In the genomic region with DNA sequence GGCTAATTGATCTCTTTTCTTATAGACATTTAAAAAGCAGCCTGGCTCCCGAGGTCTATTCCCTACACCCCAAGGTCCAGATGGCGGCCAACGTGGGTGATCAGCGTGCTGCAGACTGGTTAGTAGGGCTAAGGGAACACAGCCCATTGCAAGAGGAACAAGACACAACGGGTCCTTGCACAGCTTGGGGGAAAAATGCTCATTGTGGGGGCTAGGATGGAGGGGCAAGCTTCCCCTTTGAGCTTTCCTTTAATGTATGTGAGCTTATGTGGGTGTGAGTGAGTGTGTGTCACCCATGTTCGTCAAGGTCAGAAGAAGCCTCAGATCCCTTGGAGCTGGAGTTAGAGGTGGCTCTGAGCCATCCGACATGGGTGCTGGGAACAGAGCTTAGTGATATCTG, we compare ENCODE assay signal across 11 mouse cellular contexts. TPM values are rescaled to one million over a fixed set of nuclear protein-coding genes. Genes with fewer than 3 reads are reported as not detected.
A peak's percentile ranks its signal among the peaks of the same experiment; 100 is the strongest.
DNase-seq lines count a peak whose midpoint lies in the region; ATAC-seq and TF ChIP-seq lines count a peak whose summit lies in the region.
"Had no signal": no experiment of that assay in that cellular context is flagged by ENCODE, and none has a peak within 500 bp of the region (broad histone marks: within the 10 kb centered on the region; RNA-seq: fewer than 3 reads in every experiment).

No protein-coding gene starts in this region.

- WGBS in heart, embryonic 15.5 days: 92% methylated on average over 7 of the region's 7 CpGs
- 79% methylated on average over 7 of the region's 7 CpGs for WGBS in heart, adult 2 months
- 91% methylated on average over 7 of the region's 7 CpGs for WGBS in midbrain, embryonic 10.5 days
- WGBS in midbrain, postnatal 0 days: 92% methylated on average over 7 of the region's 7 CpGs
- 91% methylated on average over 7 of the region's 7 CpGs for WGBS in stomach, postnatal 0 days

- peak; percentile 29 for DNase-seq in cerebellum, adult 11-12 months
- DNase-seq in cerebellum, postnatal 4 days (ENCODE audit: low spot score in 2 of 2): no peak
- no peak for DNase-seq in heart, adult 2 months
- DNase-seq in midbrain, embryonic 10.5 days (ENCODE audit: low spot score): no peak
- DNase-seq in midbrain, postnatal 0 days (ENCODE audit: low spot score): no peak
- DNase-seq in stomach, postnatal 0 days (ENCODE audit: low spot score): peak; percentile 11
- DNase-seq in right cerebral cortex, postnatal 4 days: no peak
- DNase-seq: thymus, postnatal 14 days had no signal

- TF ChIP-seq POLR2A in heart, adult 2 months (IDR thresholded peaks at IDR 0.05; ENCODE audit: insufficient read depth, low read depth, low read length): no peak

- peaks cover 6% of the 10 kb centered on the region for H3K79me2 ChIP-seq in heart, adult 2 months (replicated peaks; ENCODE audit: control insufficient read depth, insufficient read depth, low read length)

- H3K36me3 ChIP-seq in heart, embryonic 15.5 days: peaks cover 53% of the 10 kb centered on the region
- H3K36me3 ChIP-seq in heart, adult 2 months (ENCODE audit: control insufficient read depth, insufficient read depth, low read length): peaks cover 7% of the 10 kb centered on the region; the same call in 1 of the 2 replicates
- peaks cover 62% of the 10 kb centered on the region for H3K36me3 ChIP-seq in midbrain, embryonic 10.5 days
- peaks cover 50% of the 10 kb centered on the region for H3K36me3 ChIP-seq in midbrain, postnatal 0 days (ENCODE audit: insufficient read depth, low read length)
- peaks cover 43% of the 10 kb centered on the region for H3K36me3 ChIP-seq in stomach, postnatal 0 days (ENCODE audit: control insufficient read depth, insufficient read depth, low read length)

- no peak overlapping the region for H3K4me3 ChIP-seq in heart, embryonic 15.5 days
- H3K4me3 ChIP-seq in heart, adult 2 months: no peak overlapping the region
- peak overlapping the region; percentile 80 for H3K4me3 ChIP-seq in midbrain, embryonic 10.5 days
- H3K4me3 ChIP-seq in midbrain, postnatal 0 days (ENCODE audit: low read depth, low read length): no peak overlapping the region
- no peak overlapping the region for H3K4me3 ChIP-seq in stomach, postnatal 0 days (ENCODE audit: low read depth, low read length)

- no peak overlapping the region for H3K27ac ChIP-seq in heart, embryonic 15.5 days
- no peak overlapping the region for H3K27ac ChIP-seq in heart, adult 2 months
- no peak overlapping the region for H3K27ac ChIP-seq in midbrain, embryonic 10.5 days (replicated peaks)
- no peak overlapping the region for H3K27ac ChIP-seq in midbrain, postnatal 0 days (ENCODE audit: low read depth, low read length)
- no peak overlapping the region for H3K27ac ChIP-seq in stomach, postnatal 0 days (replicated peaks)
- H3K27ac ChIP-seq: liver, embryonic 14.5 days; midbrain, embryonic 12.5 days had no signal

- no peak overlapping the region for H3K9ac ChIP-seq in heart, embryonic 15.5 days
- H3K9ac ChIP-seq in heart, adult 2 months (ENCODE audit: low read depth, low read length): no peak overlapping the region
- no peak overlapping the region for H3K9ac ChIP-seq in midbrain, postnatal 0 days (replicated peaks; ENCODE audit: low read length, poor library complexity, severe bottlenecking)
- no peak overlapping the region for H3K9ac ChIP-seq in stomach, postnatal 0 days (ENCODE audit: low read length)

- H3K9me3 ChIP-seq in heart, embryonic 15.5 days (replicated peaks): no peaks in the 10 kb centered on the region
- no peaks in the 10 kb centered on the region for H3K9me3 ChIP-seq in midbrain, embryonic 10.5 days (replicated peaks)
- no peaks in the 10 kb centered on the region for H3K9me3 ChIP-seq in midbrain, postnatal 0 days (ENCODE audit: low read length)
- H3K9me3 ChIP-seq in stomach, postnatal 0 days (ENCODE audit: control insufficient read depth, low read length): no peaks in the 10 kb centered on the region
- H3K9me3 ChIP-seq: midbrain, embryonic 12.5 days had no signal

- no peaks in the 10 kb centered on the region for H3K27me3 ChIP-seq in heart, embryonic 15.5 days
- no peaks in the 10 kb centered on the region for H3K27me3 ChIP-seq in heart, adult 2 months (ENCODE audit: control insufficient read depth, insufficient read depth, low read length)
- no peaks in the 10 kb centered on the region for H3K27me3 ChIP-seq in midbrain, embryonic 10.5 days (ENCODE audit: low read depth, poor library complexity, severe bottlenecking)
- H3K27me3 ChIP-seq in midbrain, postnatal 0 days (ENCODE audit: insufficient read depth, low read length): no peaks in the 10 kb centered on the region
- no peaks in the 10 kb centered on the region for H3K27me3 ChIP-seq in stomach, postnatal 0 days (ENCODE audit: control insufficient read depth, insufficient read depth, low read length)
- H3K27me3 ChIP-seq: midbrain, embryonic 12.5 days had no signal

- peaks cover 17% of the 10 kb centered on the region for H3K4me1 ChIP-seq in heart, embryonic 15.5 days (replicated peaks)
- H3K4me1 ChIP-seq in heart, adult 2 months (ENCODE audit: control insufficient read depth, insufficient read depth, low read length): peaks cover 4% of the 10 kb centered on the region; the same call in 1 of the 2 replicates
- peaks cover 24% of the 10 kb centered on the region for H3K4me1 ChIP-seq in midbrain, embryonic 10.5 days
- H3K4me1 ChIP-seq in midbrain, postnatal 0 days (ENCODE audit: insufficient read depth, low read length): peaks cover 6% of the 10 kb centered on the region; the same call in 1 of the 2 replicates
- H3K4me1 ChIP-seq in stomach, postnatal 0 days (replicated peaks; ENCODE audit: control insufficient read depth, insufficient read depth): peaks cover 4% of the 10 kb centered on the region

- no peak for TF ChIP-seq EP300 in heart, adult 2 months (IDR thresholded peaks at IDR 0.05; ENCODE audit: insufficient read depth, low read depth, low read length)
- no peak for TF ChIP-seq EP300 in stomach, postnatal 0 days (optimal IDR thresholded peaks at IDR 0.05)

- H3K4me2 ChIP-seq in heart, embryonic 15.5 days: peak overlapping the region; percentile 86; the same call in 1 of the 2 replicates
- H3K4me2 ChIP-seq in midbrain, postnatal 0 days (ENCODE audit: low read depth, low read length, poor library complexity, severe bottlenecking): no peak overlapping the region
- H3K4me2 ChIP-seq in stomach, postnatal 0 days (replicated peaks; ENCODE audit: low read depth): no peak overlapping the region

- TF ChIP-seq CTCF in heart, adult 2 months (IDR thresholded peaks at IDR 0.05): no peak
- no peak for TF ChIP-seq CTCF in midbrain, postnatal 0 days (IDR thresholded peaks at IDR 0.05)
- no peak for TF ChIP-seq CTCF in stomach, postnatal 0 days (IDR thresholded peaks at IDR 0.05; ENCODE audit: low read depth)

- intact Hi-C loops in heart, adult 2 months (cut with DNase I): loop anchor here (1.0 to 10.0 kb wide), 6 partner anchors 10 to 656 kb away; partner anchors contain the start of genes Mboat7, Ppp1r12c, Rpl28 and Tsen34

- ATAC-seq in heart, embryonic 15.5 days (replicated peaks; ENCODE audit: insufficient number of reproducible peaks, insufficient read depth, low FRiP score, low read depth): no peak
- no peak for ATAC-seq in midbrain, postnatal 0 days (ENCODE audit: low FRiP score)
- no peak for ATAC-seq in stomach, postnatal 0 days (ENCODE audit: low FRiP score, low TSS enrichment)

RNA-seq across cellular contexts. Expression of gene Leng8, which starts 1.8 kb away (rescaled TPM):
- 43.7 and 65.8 TPM in 2 replicates for polyA plus RNA-seq in heart, embryonic 15.5 days (2015; fragmentation: Nextera tagmentation; extraction: Ambion mirVana)
- 10 to 100 TPM; 31.2 to 36.4 TPM for total RNA-seq in heart, adult 2 months (2021)
- polyA plus RNA-seq in heart, adult 2 months (2012; rRNA removed): 263 and 281 TPM in 2 replicates
- polyA plus RNA-seq in midbrain, embryonic 10.5 days (2016; fragmentation: Nextera tagmentation; extraction: Ambion mirVana): 63.1 and 82.0 TPM in 2 replicates
- 176 and 253 TPM in 2 replicates for total RNA-seq in midbrain, postnatal 0 days (2014; rRNA removed)
- polyA plus RNA-seq in midbrain, postnatal 0 days (2015; fragmentation: Nextera tagmentation; extraction: Ambion mirVana): 52.7 and 64.1 TPM in 2 replicates
- polyA plus RNA-seq in stomach, postnatal 0 days (2015; fragmentation: Nextera tagmentation; extraction: Ambion mirVana): 14.7 and 20.1 TPM in 2 replicates

RNA-seq across cellular contexts. Expression of gene Leng9, which starts 11.5 kb away (rescaled TPM):
- 2.8 and 3.3 TPM in 2 replicates for polyA plus RNA-seq in heart, embryonic 15.5 days (2015; fragmentation: Nextera tagmentation; extraction: Ambion mirVana)
- total RNA-seq in heart, adult 2 months (2021): 1 to 10 TPM; 2.2 to 3.7 TPM
- 3.3 TPM in 2 replicates for polyA plus RNA-seq in heart, adult 2 months (2012; rRNA removed)
- 1.4 and 1.9 TPM in 2 replicates for polyA plus RNA-seq in midbrain, embryonic 10.5 days (2016; fragmentation: Nextera tagmentation; extraction: Ambion mirVana)
- 3.3 and 4.9 TPM in 2 replicates for total RNA-seq in midbrain, postnatal 0 days (2014; rRNA removed)
- 4.7 and 5.3 TPM in 2 replicates for polyA plus RNA-seq in midbrain, postnatal 0 days (2015; fragmentation: Nextera tagmentation; extraction: Ambion mirVana)
- 7.4 and 8.5 TPM in 2 replicates for polyA plus RNA-seq in stomach, postnatal 0 days (2015; fragmentation: Nextera tagmentation; extraction: Ambion mirVana)

RNA-seq across cellular contexts. Expression of gene Ttyh1, which starts 19.5 kb away (rescaled TPM):
- 1.2 and 1.7 TPM in 2 replicates for polyA plus RNA-seq in heart, embryonic 15.5 days (2015; fragmentation: Nextera tagmentation; extraction: Ambion mirVana)
- 1 to 10 TPM in 1 of 2 experiments, under 1 TPM in 1; 0.91 to 2.6 TPM for total RNA-seq in heart, adult 2 months (2021)
- 2.8 and 5.1 TPM in 2 replicates for polyA plus RNA-seq in heart, adult 2 months (2012; rRNA removed)
- 21.9 and 45.3 TPM in 2 replicates for polyA plus RNA-seq in midbrain, embryonic 10.5 days (2016; fragmentation: Nextera tagmentation; extraction: Ambion mirVana)
- total RNA-seq in midbrain, postnatal 0 days (2014; rRNA removed): 433 and 742 TPM in 2 replicates
- 186 and 226 TPM in 2 replicates for polyA plus RNA-seq in midbrain, postnatal 0 days (2015; fragmentation: Nextera tagmentation; extraction: Ambion mirVana)
- 4.1 and 4.3 TPM in 2 replicates for polyA plus RNA-seq in stomach, postnatal 0 days (2015; fragmentation: Nextera tagmentation; extraction: Ambion mirVana)

RNA-seq across cellular contexts. Expression of gene Cdc42ep5, which starts 26.0 kb away (rescaled TPM):
- polyA plus RNA-seq in heart, embryonic 15.5 days (2015; fragmentation: Nextera tagmentation; extraction: Ambion mirVana): 25.6 and 30.9 TPM in 2 replicates
- 1 to 10 TPM; 3.1 to 5.8 TPM for total RNA-seq in heart, adult 2 months (2021)
- 7.3 and 10.7 TPM in 2 replicates for polyA plus RNA-seq in heart, adult 2 months (2012; rRNA removed)
- polyA plus RNA-seq in midbrain, embryonic 10.5 days (2016; fragmentation: Nextera tagmentation; extraction: Ambion mirVana): 18.1 and 20.1 TPM in 2 replicates
- total RNA-seq in midbrain, postnatal 0 days (2014; rRNA removed): 6.6 and 9.7 TPM in 2 replicates
- polyA plus RNA-seq in midbrain, postnatal 0 days (2015; fragmentation: Nextera tagmentation; extraction: Ambion mirVana): 8.3 and 8.5 TPM in 2 replicates
- 119 and 121 TPM in 2 replicates for polyA plus RNA-seq in stomach, postnatal 0 days (2015; fragmentation: Nextera tagmentation; extraction: Ambion mirVana)

Comparison
In these comparisons a context has a peak if more than half of its experiments do, and no peak if none do; other contexts are left out.
1. DNase-seq: peak in cerebellum, adult 11-12 months (single experiment) and stomach, postnatal 0 days (single experiment); none in cerebellum, postnatal 4 days (0 of 2), heart, adult 2 months (0 of 2), midbrain, embryonic 10.5 days (single experiment), midbrain, postnatal 0 days (single experiment) and right cerebral cortex, postnatal 4 days (single experiment).